ENCODE assay signal across 12 mouse cellular contexts in genomic region chr16:33019117-33019770, GRCm38 (mm10). TPM values are rescaled to one million over a fixed set of nuclear protein-coding genes. Genes with fewer than 3 reads are reported as not detected.
A peak's percentile ranks its signal among the peaks of the same experiment; 100 is the strongest.
DNase-seq lines count a peak whose midpoint lies in the region; ATAC-seq lines count a peak whose summit lies in the region.
"Had no signal": no experiment of that assay in that cellular context is flagged by ENCODE, and none has a peak within 500 bp of the region (broad histone marks: within the 10 kb centered on the region; RNA-seq: fewer than 3 reads in every experiment).

No protein-coding gene starts in this region.

- H3K36me3 ChIP-seq in limb, embryonic 13.5 days: peaks cover 16% of the 10 kb centered on the region
- H3K36me3 ChIP-seq in limb, embryonic 10.5 days: peaks cover 23% of the 10 kb centered on the region

- intact Hi-C loops in gastrocnemius, postnatal 36 days (cut with DNase I): no loop called here

- no peaks in the 10 kb centered on the region for H3K9me3 ChIP-seq in limb, embryonic 13.5 days
- H3K9me3 ChIP-seq in limb, embryonic 10.5 days (replicated peaks): no peaks in the 10 kb centered on the region
- H3K9me3 ChIP-seq: embryonic facial prominence, embryonic 12.5 days; neural tube, embryonic 12.5 days had no signal

- peak; percentile 32; the same call in 1 of the 2 replicates for ATAC-seq in limb, embryonic 13.5 days (ENCODE audit: low FRiP score, low read depth)
- ATAC-seq: CD4-positive, CD25-positive, alpha-beta regulatory T cell, adult 4 months had no signal

- H3K4me1 ChIP-seq in limb, embryonic 13.5 days: no peaks in the 10 kb centered on the region
- no peaks in the 10 kb centered on the region for H3K4me1 ChIP-seq in limb, embryonic 10.5 days
- H3K4me1 ChIP-seq: embryonic facial prominence, embryonic 12.5 days; neural tube, embryonic 12.5 days had no signal

- H3K9ac ChIP-seq in limb, embryonic 13.5 days: no peak overlapping the region
- H3K9ac ChIP-seq: embryonic facial prominence, embryonic 12.5 days; lung, embryonic 14.5 days; neural tube, embryonic 12.5 days had no signal

- H3K4me3 ChIP-seq in limb, embryonic 13.5 days: no peak overlapping the region
- no peak overlapping the region for H3K4me3 ChIP-seq in limb, embryonic 10.5 days
- H3K4me3 ChIP-seq: embryonic facial prominence, embryonic 12.5 days; neural tube, embryonic 12.5 days had no signal

- WGBS in limb, embryonic 13.5 days: 72% methylated on average over 21 of the region's 21 CpGs
- WGBS in limb, embryonic 10.5 days: 82% methylated on average over 21 of the region's 21 CpGs
- 26% methylated on average over 21 of the region's 21 CpGs for WGBS in large intestine, adult 2 months

- no peaks in the 10 kb centered on the region for H3K27me3 ChIP-seq in limb, embryonic 13.5 days
- no peaks in the 10 kb centered on the region for H3K27me3 ChIP-seq in limb, embryonic 10.5 days (ENCODE audit: low read depth, poor library complexity, severe bottlenecking)
- H3K27me3 ChIP-seq: embryonic facial prominence, embryonic 12.5 days; neural tube, embryonic 12.5 days had no signal

- H3K27ac ChIP-seq in limb, embryonic 13.5 days: no peak overlapping the region
- no peak overlapping the region for H3K27ac ChIP-seq in limb, embryonic 10.5 days
- H3K27ac ChIP-seq: embryonic facial prominence, embryonic 12.5 days; neural tube, embryonic 12.5 days had no signal

- no peak overlapping the region for H3K4me2 ChIP-seq in limb, embryonic 13.5 days (replicated peaks)
- H3K4me2 ChIP-seq: embryonic facial prominence, embryonic 12.5 days; lung, embryonic 14.5 days; neural tube, embryonic 12.5 days had no signal

- DNase-seq in limb, embryonic 10.5 days (ENCODE audit: low spot score): no peak
- DNase-seq in NIH3T3 (ENCODE audit: low read depth): peak; percentile 57
- DNase-seq in gastrocnemius, postnatal 36 days: peak; percentile 36 to 37
- peak; percentile 16 for DNase-seq in large intestine, adult 2 months (ENCODE audit: low read depth, low spot score)
- no peak for DNase-seq in right cerebral cortex, adult 2 months (ENCODE audit: low spot score in 2 of 2)
- DNase-seq in layer of hippocampus, adult 9-10 months (ENCODE audit: low spot score): no peak
- no peak for DNase-seq in frontal cortex, postnatal 25 days (ENCODE audit: low spot score in 2 of 2)
- DNase-seq: lung, embryonic 14.5 days had no signal

RNA-seq across cellular contexts. Expression of gene Iqcg, which starts 36.8 kb away (rescaled TPM):
- 2.0 and 2.7 TPM in 2 replicates for polyA plus RNA-seq in limb, embryonic 13.5 days (2015; fragmentation: Nextera tagmentation; extraction: Ambion mirVana)
- polyA plus RNA-seq in limb, embryonic 10.5 days (2016; fragmentation: Nextera tagmentation; extraction: Ambion mirVana): 1.8 and 2.5 TPM in 2 replicates
- total RNA-seq in gastrocnemius, postnatal 36 days (2021): 1 to 10 TPM; 3.9 TPM
- 0.21 and 0.40 TPM in 2 replicates for polyA plus RNA-seq in large intestine, adult 2 months (2012; rRNA removed)

RNA-seq across cellular contexts. Expression of gene Rpl35a, which starts 37.0 kb away (rescaled TPM):
- polyA plus RNA-seq in limb, embryonic 13.5 days (2015; fragmentation: Nextera tagmentation; extraction: Ambion mirVana): 915 and 966 TPM in 2 replicates
- 980 and 1,183 TPM in 2 replicates for polyA plus RNA-seq in limb, embryonic 10.5 days (2016; fragmentation: Nextera tagmentation; extraction: Ambion mirVana)
- total RNA-seq in gastrocnemius, postnatal 36 days (2021): 100 to 1,000 TPM; 193 to 237 TPM
- polyA plus RNA-seq in large intestine, adult 2 months (2012; rRNA removed): 425 and 427 TPM in 2 replicates

RNA-seq across cellular contexts. Expression of gene Lmln, which starts 43.1 kb away (rescaled TPM):
- polyA plus RNA-seq in limb, embryonic 13.5 days (2015; fragmentation: Nextera tagmentation; extraction: Ambion mirVana): 3.4 and 4.0 TPM in 2 replicates
- 1.8 and 2.3 TPM in 2 replicates for polyA plus RNA-seq in limb, embryonic 10.5 days (2016; fragmentation: Nextera tagmentation; extraction: Ambion mirVana)
- 1 to 10 TPM; 1.2 to 1.5 TPM for total RNA-seq in gastrocnemius, postnatal 36 days (2021)
- 1.0 and 3.2 TPM in 2 replicates for polyA plus RNA-seq in large intestine, adult 2 months (2012; rRNA removed)

Comparison
In these comparisons a context has a peak if more than half of its experiments do, and no peak if none do; other contexts are left out.
1. DNase-seq: peak in NIH3T3 (single experiment), gastrocnemius, postnatal 36 days (2 of 2) and large intestine, adult 2 months (single experiment); none in limb, embryonic 10.5 days (single experiment), right cerebral cortex, adult 2 months (0 of 2), layer of hippocampus, adult 9-10 months (single experiment) and frontal cortex, postnatal 25 days (0 of 2).